Mouse (Mus musculus): ENCODE measurements around the gene Ttll1. TPM values are rescaled to one million over a fixed set of nuclear protein-coding genes. Genes with fewer than 3 reads are reported as not detected.

Ttll1 gene
- polyA plus RNA-seq (2012; ENCODE audit: low replicate concordance) = 1.6 and 1.7 TPM in 2 replicates

GRCm38 (mm10) chr15:83510805-83511405, at the start of gene Ttll1:
Ttll1 (minus strand) TSS chr15:83510893.

GRCm38 (mm10) chr15:83526424-83527091, 15.9 kb upstream of the Ttll1 start, which contains the start of gene Bik:
Bik (plus strand) TSS chr15:83526862.

GRCm38 (mm10) chr15:83464083-83464904, 46.4 kb downstream of the Ttll1 start, which contains the start of gene Pacsin2:
Pacsin2 (minus strand) TSS chr15:83464606.

Other genes starting within 250 kb of the Ttll1 start
- gene Arfgap3, start 160.6 kb downstream of the Ttll1 start, polyA plus RNA-seq (2012; ENCODE audit: low replicate concordance) = 4.6 and 8.6 TPM in 2 replicates
- gene Pacsin2, start 46.3 kb downstream of the Ttll1 start, polyA plus RNA-seq (2012; ENCODE audit: low replicate concordance) = 57.8 and 189 TPM in 2 replicates
- gene Bik, start 16.0 kb upstream of the Ttll1 start, polyA plus RNA-seq (2012; ENCODE audit: low replicate concordance) = 4.1 and 4.5 TPM in 2 replicates
- 183 and 196 TPM in 2 replicates for gene Tspo, start 52.7 kb upstream of the Ttll1 start, polyA plus RNA-seq (2012; ENCODE audit: low replicate concordance)
- 38.7 and 49.2 TPM in 2 replicates for gene Mcat, start 52.9 kb upstream of the Ttll1 start, polyA plus RNA-seq (2012; ENCODE audit: low replicate concordance)
- 116 and 422 TPM in 2 replicates for gene Ttll12, start 84.3 kb upstream of the Ttll1 start, polyA plus RNA-seq (2012; ENCODE audit: low replicate concordance)
- gene Scube1, start 214.1 kb upstream of the Ttll1 start, polyA plus RNA-seq (2012; ENCODE audit: low replicate concordance) = 0.09 and 0.57 TPM in 2 replicates

Measured in leukemia stem cell, adult 10-12 weeks (primary cell).